Mouse (Mus musculus) small intestine, adult 10 weeks (tissue): ENCODE measurements around the gene C1qc. TPM values are rescaled to one million over a fixed set of nuclear protein-coding genes. Genes with fewer than 3 reads are reported as not detected.

Experiments
- polyA plus RNA-seq: library from polyadenylated mRNA; stranded (reverse); fragments of 350-450 nt; fragmentation: Illumina TruSeq; extraction: RNeasy Lipid Tissue Mini Kit (QIAGEN cat#74804); gene quantifications from one replicate; pipeline ENCODE4 v1.2.3, GENCODE M21; 2014; ENCODE audit warnings: low replicate concordance

C1qc gene
- 3.4 TPM for polyA plus RNA-seq

GRCm38 (mm10) chr4:136892811-136893210 lies at the start of gene C1qc:
TSS of gene C1qc (minus strand) at chr4:136893065.

GRCm38 (mm10) chr4:136898637-136899036 lies 5.8 kb upstream of the C1qc start, which contains the start of gene C1qa:
TSS of gene C1qa (minus strand) at chr4:136898803.

GRCm38 (mm10) chr4:136886101-136886500 lies 6.8 kb downstream of the C1qc start, which contains the start of gene C1qb:
TSS of gene C1qb (minus strand) at chr4:136886187.

Other genes starting within 250 kb of the C1qc start
- gene Ephb2, start 57.1 kb downstream of the C1qc start, polyA plus RNA-seq, result 1.7 TPM
- gene C1qb, start 6.9 kb downstream of the C1qc start, polyA plus RNA-seq, result not detected
- 1.6 TPM for gene C1qa, start 5.7 kb upstream of the C1qc start, polyA plus RNA-seq
- not detected for gene Epha8, start 63.8 kb upstream of the C1qc start, polyA plus RNA-seq
- 0.48 TPM for gene Zbtb40, start 155.7 kb upstream of the C1qc start, polyA plus RNA-seq